In genomic region chr19:56343869-56344563, GRCm38 (mm10) we compare ENCODE assay signal across 10 mouse cellular contexts. TPM values are rescaled to one million over a fixed set of nuclear protein-coding genes. Genes with fewer than 3 reads are reported as not detected.
DNase-seq lines count a peak whose midpoint lies in the region; ATAC-seq lines count a peak whose summit lies in the region.
"Had no signal": no experiment of that assay in that cellular context is flagged by ENCODE, and none has a peak within 500 bp of the region (broad histone marks: within the 10 kb centered on the region; RNA-seq: fewer than 3 reads in every experiment).

No protein-coding gene starts in this region.

- peaks cover 11% of the 10 kb centered on the region; the same call in 1 of the 2 replicates for H3K4me1 ChIP-seq in hindbrain, embryonic 14.5 days (replicated peaks; ENCODE audit: control insufficient read depth, insufficient read depth, low read length)
- peaks cover 7% of the 10 kb centered on the region for H3K4me1 ChIP-seq in neural tube, embryonic 15.5 days
- peaks cover 22% of the 10 kb centered on the region for H3K4me1 ChIP-seq in limb, embryonic 10.5 days
- peaks cover 3% of the 10 kb centered on the region; the same call in 1 of the 2 replicates for H3K4me1 ChIP-seq in kidney, embryonic 14.5 days (ENCODE audit: control insufficient read depth, insufficient read depth, low read length)
- H3K4me1 ChIP-seq: stomach, embryonic 15.5 days had no signal

- H3K27me3 ChIP-seq in hindbrain, embryonic 14.5 days (ENCODE audit: control insufficient read depth, insufficient read depth, low read length), result no peaks in the 10 kb centered on the region
- H3K27me3 ChIP-seq in neural tube, embryonic 15.5 days (replicated peaks), result peaks cover 4% of the 10 kb centered on the region; the same call in 1 of the 2 replicates
- H3K27me3 ChIP-seq in limb, embryonic 10.5 days (ENCODE audit: low read depth, poor library complexity, severe bottlenecking), result peaks cover 12% of the 10 kb centered on the region; the same call in 1 of the 2 replicates
- H3K27me3 ChIP-seq in kidney, embryonic 14.5 days (ENCODE audit: control insufficient read depth, insufficient read depth, low read length), result no peaks in the 10 kb centered on the region
- H3K27me3 ChIP-seq: stomach, embryonic 15.5 days had no signal

- peak overlapping the region; percentile 3 for H3K9ac ChIP-seq in hindbrain, embryonic 14.5 days
- H3K9ac ChIP-seq in neural tube, embryonic 15.5 days (replicated peaks), result no peak overlapping the region
- no peak overlapping the region for H3K9ac ChIP-seq in kidney, embryonic 14.5 days (ENCODE audit: low read depth, low read length)
- H3K9ac ChIP-seq: stomach, embryonic 15.5 days had no signal

- peak; percentile 36 for DNase-seq in left cerebral cortex, adult 11 months (ENCODE audit: low spot score)
- no peak for DNase-seq in left cerebral cortex, postnatal 25 days (ENCODE audit: low spot score in 2 of 2)
- DNase-seq in embryo, embryonic 10 days (ENCODE audit: low spot score), result peak; percentile 72
- peak; percentile 39 for DNase-seq in hindbrain, embryonic 14.5 days (ENCODE audit: low spot score)
- DNase-seq in limb, embryonic 10.5 days (ENCODE audit: low spot score), result no peak
- no peak for DNase-seq in kidney, adult 11 months

- intact Hi-C loops in left cerebral cortex, postnatal 25 days (cut with DNase I), result no loop called here

- H3K9me3 ChIP-seq in hindbrain, embryonic 14.5 days (ENCODE audit: control insufficient read depth, low read length), result no peaks in the 10 kb centered on the region
- H3K9me3 ChIP-seq in neural tube, embryonic 15.5 days (replicated peaks), result no peaks in the 10 kb centered on the region
- no peaks in the 10 kb centered on the region for H3K9me3 ChIP-seq in limb, embryonic 10.5 days (replicated peaks)
- H3K9me3 ChIP-seq in kidney, embryonic 14.5 days (ENCODE audit: control insufficient read depth, low read length), result no peaks in the 10 kb centered on the region
- H3K9me3 ChIP-seq: stomach, embryonic 15.5 days had no signal

- no peaks in the 10 kb centered on the region for H3K36me3 ChIP-seq in hindbrain, embryonic 14.5 days (replicated peaks; ENCODE audit: control insufficient read depth, insufficient read depth)
- H3K36me3 ChIP-seq in neural tube, embryonic 15.5 days, result no peaks in the 10 kb centered on the region
- H3K36me3 ChIP-seq in limb, embryonic 10.5 days, result no peaks in the 10 kb centered on the region
- H3K36me3 ChIP-seq in kidney, embryonic 14.5 days (ENCODE audit: control insufficient read depth, insufficient read depth, low read length), result no peaks in the 10 kb centered on the region
- H3K36me3 ChIP-seq: stomach, embryonic 15.5 days had no signal

- no peak overlapping the region for H3K27ac ChIP-seq in hindbrain, embryonic 14.5 days
- no peak overlapping the region for H3K27ac ChIP-seq in neural tube, embryonic 15.5 days (replicated peaks)
- H3K27ac ChIP-seq in limb, embryonic 10.5 days, result no peak overlapping the region
- H3K27ac ChIP-seq in kidney, embryonic 14.5 days (ENCODE audit: low read depth, low read length), result no peak overlapping the region
- H3K27ac ChIP-seq: stomach, embryonic 15.5 days had no signal

- 19% methylated on average over 26 of the region's 26 CpGs for WGBS in hindbrain, embryonic 14.5 days
- 24% methylated on average over 26 of the region's 26 CpGs for WGBS in neural tube, embryonic 15.5 days
- WGBS in limb, embryonic 10.5 days, result 81% methylated on average over 26 of the region's 26 CpGs
- WGBS in kidney, embryonic 14.5 days, result 78% methylated on average over 26 of the region's 26 CpGs

- H3K4me2 ChIP-seq in hindbrain, embryonic 14.5 days (replicated peaks), result peak overlapping the region; percentile 28
- H3K4me2 ChIP-seq in neural tube, embryonic 15.5 days, result peak overlapping the region; percentile 15
- no peak overlapping the region for H3K4me2 ChIP-seq in kidney, embryonic 14.5 days (replicated peaks; ENCODE audit: low read depth, low read length)
- H3K4me2 ChIP-seq: stomach, embryonic 15.5 days had no signal

- peak; percentile 51; the same call in 1 of the 2 replicates for ATAC-seq in hindbrain, embryonic 14.5 days (ENCODE audit: low FRiP score)
- no peak for ATAC-seq in neural tube, embryonic 15.5 days (ENCODE audit: low FRiP score)
- ATAC-seq in kidney, embryonic 14.5 days (ENCODE audit: low FRiP score, low TSS enrichment), result no peak

- H3K4me3 ChIP-seq in hindbrain, embryonic 14.5 days (replicated peaks; ENCODE audit: low read length), result no peak overlapping the region
- no peak overlapping the region for H3K4me3 ChIP-seq in neural tube, embryonic 15.5 days (replicated peaks)
- H3K4me3 ChIP-seq in limb, embryonic 10.5 days, result no peak overlapping the region
- no peak overlapping the region for H3K4me3 ChIP-seq in kidney, embryonic 14.5 days (ENCODE audit: low read length)
- H3K4me3 ChIP-seq: stomach, embryonic 15.5 days had no signal

RNA-seq across cellular contexts. Expression of gene Nrap, which starts 45.8 kb away (rescaled TPM):
- under 1 TPM; 0.64 to 0.69 TPM for total RNA-seq in left cerebral cortex, postnatal 25 days (2021)
- 0.17 and 0.24 TPM in 2 replicates for polyA plus RNA-seq in hindbrain, embryonic 14.5 days (2014; fragmentation: Nextera tagmentation; extraction: Ambion mirVana)
- 0.63 and 0.65 TPM in 2 replicates for polyA plus RNA-seq in neural tube, embryonic 15.5 days (2015; fragmentation: Nextera tagmentation; extraction: Ambion mirVana)
- polyA plus RNA-seq in limb, embryonic 10.5 days (2016; fragmentation: Nextera tagmentation; extraction: Ambion mirVana), result 0.09 TPM in 1 of 2 replicates, not detected in the other
- polyA plus RNA-seq in kidney, embryonic 14.5 days (2014; fragmentation: Nextera tagmentation; extraction: Ambion mirVana), result 0.19 TPM in 1 of 2 replicates, not detected in the other

RNA-seq across cellular contexts. Expression of gene Casp7, which starts 52.9 kb away (rescaled TPM):
- total RNA-seq in left cerebral cortex, postnatal 25 days (2021), result 1 to 10 TPM; 3.5 to 3.8 TPM
- 18.4 and 18.5 TPM in 2 replicates for polyA plus RNA-seq in hindbrain, embryonic 14.5 days (2014; fragmentation: Nextera tagmentation; extraction: Ambion mirVana)
- polyA plus RNA-seq in neural tube, embryonic 15.5 days (2015; fragmentation: Nextera tagmentation; extraction: Ambion mirVana), result 20.8 and 25.5 TPM in 2 replicates
- 19.3 and 24.5 TPM in 2 replicates for polyA plus RNA-seq in limb, embryonic 10.5 days (2016; fragmentation: Nextera tagmentation; extraction: Ambion mirVana)
- 24.3 and 28.3 TPM in 2 replicates for polyA plus RNA-seq in kidney, embryonic 14.5 days (2014; fragmentation: Nextera tagmentation; extraction: Ambion mirVana)

RNA-seq across cellular contexts. Expression of gene Habp2, which starts 57.1 kb away (rescaled TPM):
- not detected for total RNA-seq in left cerebral cortex, postnatal 25 days (2021)
- not detected in 2 replicates for polyA plus RNA-seq in hindbrain, embryonic 14.5 days (2014; fragmentation: Nextera tagmentation; extraction: Ambion mirVana)
- polyA plus RNA-seq in neural tube, embryonic 15.5 days (2015; fragmentation: Nextera tagmentation; extraction: Ambion mirVana), result 0.06 and 0.65 TPM in 2 replicates
- 0.46 TPM in 1 of 2 replicates, not detected in the other for polyA plus RNA-seq in limb, embryonic 10.5 days (2016; fragmentation: Nextera tagmentation; extraction: Ambion mirVana)
- 12.7 and 20.4 TPM in 2 replicates for polyA plus RNA-seq in kidney, embryonic 14.5 days (2014; fragmentation: Nextera tagmentation; extraction: Ambion mirVana)
- total RNA-seq: MEL had no signal

Comparison
In these comparisons a context has a peak if more than half of its experiments do, and no peak if none do; other contexts are left out.
1. DNase-seq: peak in left cerebral cortex, adult 11 months (single experiment), embryo, embryonic 10 days (single experiment) and hindbrain, embryonic 14.5 days (single experiment); none in left cerebral cortex, postnatal 25 days (0 of 2), limb, embryonic 10.5 days (single experiment) and kidney, adult 11 months (single experiment).